Mouse (Mus musculus): ENCODE results near the gene Ccng2.

Ccng2 gene

DNA sequence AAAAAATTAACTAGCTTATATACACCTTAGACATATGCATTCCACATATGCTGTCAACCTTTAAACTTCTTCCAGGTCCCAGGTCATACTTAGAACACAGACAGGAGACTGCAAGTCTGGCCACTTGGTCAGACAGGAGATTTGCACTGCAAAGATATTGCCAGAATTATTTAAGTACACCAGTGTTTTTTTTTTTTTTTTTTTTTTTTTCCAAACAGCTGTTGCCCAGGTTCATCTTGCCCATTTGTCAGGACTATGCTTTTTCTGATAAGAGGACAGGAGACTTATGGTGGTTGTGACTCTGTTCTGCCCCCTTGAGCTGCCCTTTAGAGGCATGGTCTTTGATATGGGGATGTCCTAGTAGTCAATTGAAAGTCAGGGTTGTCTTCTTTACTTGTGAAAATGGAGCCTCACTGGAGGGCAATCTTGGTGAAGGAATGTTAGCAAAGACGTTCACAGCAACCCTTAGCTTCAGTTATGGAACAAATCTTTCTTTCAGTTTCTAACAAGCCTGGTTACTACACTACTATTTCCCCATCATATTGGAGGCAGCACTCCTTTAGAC is 2.8 kb upstream of the Ccng2 start:
- no peak for DNase-seq

DNA sequence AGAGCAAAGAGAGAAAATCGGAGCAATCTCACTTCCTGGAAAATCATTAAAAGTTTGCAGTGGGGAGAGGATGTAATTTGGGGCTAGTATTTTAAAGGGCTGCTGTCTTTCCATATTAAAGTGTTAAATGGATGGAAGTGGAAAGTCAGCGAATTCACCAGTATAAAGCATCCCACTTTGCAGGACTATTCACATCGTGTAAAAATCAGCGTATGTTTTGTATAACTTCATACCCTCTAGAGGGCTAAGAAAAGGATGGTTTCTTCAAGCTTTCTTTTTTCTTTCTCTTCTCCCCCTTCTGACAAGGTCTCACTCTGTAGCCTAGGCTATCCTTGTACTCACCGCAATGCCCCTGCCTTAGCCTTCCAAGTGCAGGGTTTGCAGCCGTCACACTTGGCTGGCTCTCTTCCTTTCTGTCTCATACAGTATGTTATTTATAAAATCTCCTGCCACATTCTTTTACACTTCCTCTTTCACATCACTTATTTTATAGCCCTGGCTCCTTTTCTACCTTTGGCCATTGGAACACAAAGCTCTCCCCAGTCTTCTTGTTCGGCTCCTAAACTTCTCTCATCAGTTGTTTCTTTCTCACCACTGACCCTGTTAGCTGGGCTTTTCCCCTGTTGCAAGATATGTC is 1.8 kb upstream of the Ccng2 start:
- no peak for DNase-seq

DNA sequence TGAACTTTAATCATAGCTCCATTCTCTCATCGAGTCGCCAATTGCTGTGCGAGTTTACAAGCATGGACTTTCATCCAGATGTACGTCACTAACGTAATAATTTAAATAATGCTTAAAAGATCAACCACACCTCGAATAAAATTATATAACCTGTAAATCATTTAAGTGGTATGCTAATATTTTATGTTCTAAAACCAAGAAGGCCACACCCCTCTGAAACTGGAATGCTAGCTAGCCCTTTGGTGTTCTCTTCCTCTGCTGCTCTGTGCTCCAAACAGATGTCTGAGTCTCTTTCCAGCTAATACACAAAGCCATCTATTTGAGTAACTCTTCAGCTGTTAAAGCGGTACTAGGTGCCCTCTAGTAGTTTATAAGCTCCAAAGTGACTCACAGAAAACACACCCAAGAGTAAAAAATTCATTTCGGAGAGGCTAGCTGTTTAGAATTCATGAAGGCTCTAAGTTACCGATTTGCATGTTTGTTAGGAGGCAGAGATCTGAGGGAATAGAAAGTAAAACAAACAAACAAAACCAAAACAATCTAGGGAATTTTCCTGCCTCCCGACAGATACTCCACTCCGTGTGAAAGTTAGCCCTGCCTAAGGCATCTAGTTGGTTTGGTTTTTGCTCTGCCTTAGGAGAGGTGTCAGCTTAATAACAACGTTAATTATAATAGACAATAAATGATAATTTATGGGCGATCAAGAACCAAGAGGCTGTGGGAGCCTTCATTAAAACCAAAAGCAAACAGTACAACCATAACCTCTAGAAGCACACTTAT is 1.1 kb upstream of the Ccng2 start:
- DNase-seq: peak; percentile 67

DNA sequence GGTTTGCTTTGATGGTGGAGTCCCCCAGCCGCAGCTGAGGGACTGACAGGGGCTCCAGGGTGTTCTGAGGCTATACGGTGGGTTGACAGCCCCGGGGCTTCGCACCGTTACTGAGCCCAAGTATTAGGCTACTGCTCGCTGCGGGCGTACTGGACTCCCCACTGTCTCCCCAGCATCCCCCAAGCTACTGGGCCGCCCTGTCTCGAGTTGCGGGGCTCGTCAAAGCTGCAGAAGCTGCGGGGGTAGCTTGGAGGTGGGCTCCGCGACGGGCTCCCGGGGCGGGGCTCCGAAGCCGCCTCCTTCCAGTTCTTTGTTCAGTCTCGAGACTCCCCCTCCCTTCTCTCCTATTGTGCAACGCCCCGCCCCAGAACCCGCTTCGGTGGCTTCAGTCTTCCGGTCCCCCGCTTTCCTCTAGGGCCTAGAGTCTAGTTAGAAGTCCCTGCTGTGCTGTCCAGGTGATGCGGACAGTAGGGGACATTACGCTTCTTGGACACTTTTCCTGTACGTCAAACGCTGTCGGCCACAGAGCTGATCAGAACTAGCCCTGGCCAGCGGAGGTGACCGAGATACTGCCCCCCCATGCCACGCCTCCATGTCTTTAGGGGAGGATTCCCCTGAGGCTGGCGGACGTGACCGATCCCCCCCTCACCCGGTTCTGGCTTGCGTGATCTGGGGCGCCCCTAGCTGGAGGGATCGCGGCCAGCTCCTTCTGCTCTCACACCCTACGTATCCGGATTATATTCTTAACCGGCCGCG is 972 bp downstream of the Ccng2 start:
- peak; percentile 87 for DNase-seq

DNA sequence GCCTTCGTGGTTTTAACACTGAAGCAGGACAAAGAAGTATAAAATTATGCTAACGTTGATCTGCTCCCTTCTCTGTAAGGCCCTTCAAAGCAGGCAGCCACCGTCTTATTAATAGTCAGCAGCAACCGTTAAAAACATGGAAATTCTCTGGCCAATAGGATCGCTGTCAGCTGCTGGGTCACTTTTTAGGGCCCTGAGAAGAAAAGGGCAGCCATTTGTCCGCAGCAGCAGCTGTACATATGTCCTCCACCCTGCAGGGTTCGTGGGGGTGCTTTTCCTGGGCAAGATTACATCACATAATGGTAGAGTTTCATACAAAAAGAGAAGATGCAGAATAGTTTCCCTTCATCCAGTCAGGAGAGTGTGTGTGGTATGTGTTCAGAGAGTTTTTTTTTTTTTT is 3.0 kb downstream of the Ccng2 start:
- no peak for DNase-seq

DNA sequence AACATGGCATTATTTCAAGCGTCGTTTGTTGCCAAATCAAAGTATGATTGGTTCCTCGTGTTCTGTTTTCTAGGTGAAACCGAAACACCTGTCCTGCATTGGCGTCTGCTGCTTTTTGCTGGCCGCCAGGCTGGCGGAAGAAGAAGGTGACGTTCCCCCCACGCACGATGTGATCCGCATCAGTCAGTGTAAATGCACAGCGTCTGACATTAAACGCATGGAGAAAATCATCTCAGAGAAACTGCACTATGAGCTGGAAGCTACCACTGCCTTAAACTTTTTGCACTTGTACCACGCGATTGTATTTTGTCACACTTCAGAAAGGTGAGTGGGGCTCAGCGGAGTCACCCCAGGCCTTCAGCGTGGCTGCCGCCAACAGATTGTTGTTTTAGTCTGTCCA is 3.7 kb downstream of the Ccng2 start:
- DNase-seq: no peak

DNA sequence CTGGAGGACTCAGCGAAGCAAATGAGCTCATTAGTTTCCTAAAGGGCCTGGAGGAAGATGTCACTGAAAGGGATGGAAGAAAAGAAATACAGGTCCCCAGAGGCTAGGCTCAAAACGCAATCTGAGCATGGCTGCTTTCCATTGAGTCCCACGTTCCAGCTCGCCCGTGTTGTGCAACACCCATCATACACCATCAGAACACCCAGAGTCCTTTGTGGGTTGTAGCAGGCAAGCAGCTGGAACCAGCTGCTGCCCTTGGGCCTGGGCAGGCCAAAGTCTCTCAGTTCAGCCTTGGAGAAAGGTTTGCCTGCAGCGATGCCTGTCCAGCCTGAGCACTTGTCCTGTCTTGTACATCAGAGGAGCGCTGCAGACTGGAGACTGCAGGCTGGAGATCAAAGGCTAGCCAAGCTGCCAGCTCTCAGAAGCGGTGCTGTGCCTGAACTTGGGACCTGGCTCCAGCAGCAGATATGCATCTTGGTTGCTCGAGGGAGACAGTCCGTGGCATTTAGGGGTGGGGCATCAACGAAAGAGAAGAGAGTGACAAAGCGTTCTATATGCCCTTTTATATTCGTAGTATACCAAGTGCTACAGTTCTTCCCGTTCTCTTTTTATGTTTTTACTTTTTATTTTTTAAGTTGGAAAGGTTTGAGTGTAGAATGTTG is 15.5 kb downstream of the Ccng2 start:
- peak; percentile 81 for DNase-seq

DNA sequence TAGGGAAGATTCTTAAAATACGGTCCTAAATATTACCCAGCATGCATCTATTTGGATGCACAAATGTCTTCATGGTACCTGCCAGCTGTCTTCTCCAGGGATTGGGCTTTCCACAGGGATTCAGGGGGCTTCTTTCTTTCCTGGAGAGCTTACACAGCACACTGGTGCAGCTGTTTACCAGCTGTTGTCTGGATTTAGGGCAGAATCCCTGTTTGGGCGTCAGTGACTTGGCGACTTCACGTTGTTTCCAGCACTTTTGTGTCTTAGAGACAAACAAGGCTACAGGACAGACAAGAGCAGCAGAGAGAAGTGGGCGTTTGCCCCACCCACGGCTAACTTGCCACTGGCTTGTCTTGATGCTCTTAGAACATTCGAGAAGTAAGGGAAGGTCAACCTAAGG is 16.1 kb downstream of the Ccng2 start:
- peak; percentile 4 for DNase-seq

DNA sequence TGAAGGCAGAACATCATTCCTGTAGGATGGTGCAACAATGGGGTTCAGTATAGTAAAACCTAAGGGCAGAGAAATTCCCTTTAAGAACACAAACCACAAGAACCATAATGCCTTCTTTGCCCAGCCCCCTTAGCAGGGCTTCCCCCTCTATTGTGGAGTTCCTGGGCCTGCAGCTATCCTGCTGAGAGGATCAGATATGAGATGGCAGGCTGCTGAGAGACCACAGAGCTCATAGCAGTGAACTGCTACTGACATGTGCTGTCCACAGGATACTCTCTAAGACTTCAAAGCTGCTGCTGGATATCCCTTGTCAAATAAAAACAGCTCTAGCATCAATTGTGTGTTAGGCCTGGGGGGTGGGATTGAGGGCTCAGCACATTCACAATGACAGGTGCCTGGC is 21.5 kb downstream of the Ccng2 start:
- no peak for DNase-seq

DNA sequence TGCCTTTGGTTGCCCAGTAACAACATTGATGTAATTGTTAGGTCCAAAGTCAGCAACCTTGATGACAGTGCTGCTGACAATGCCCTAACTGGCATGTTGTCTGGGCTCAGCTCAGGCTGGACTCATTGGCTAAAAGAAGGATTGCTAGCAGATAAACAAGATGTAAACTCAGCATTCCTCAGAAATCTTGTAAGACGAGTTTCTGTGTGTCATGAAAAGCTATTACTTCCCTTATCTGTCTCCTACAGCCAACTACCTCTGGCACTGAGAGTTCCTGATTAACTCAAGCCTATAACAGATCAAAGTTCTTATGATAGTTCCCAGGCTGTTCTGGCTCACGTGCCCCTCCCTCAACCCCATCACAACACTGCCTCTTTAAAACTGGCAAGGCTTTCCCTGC is 23.2 kb downstream of the Ccng2 start:
- DNase-seq: no peak

DNA sequence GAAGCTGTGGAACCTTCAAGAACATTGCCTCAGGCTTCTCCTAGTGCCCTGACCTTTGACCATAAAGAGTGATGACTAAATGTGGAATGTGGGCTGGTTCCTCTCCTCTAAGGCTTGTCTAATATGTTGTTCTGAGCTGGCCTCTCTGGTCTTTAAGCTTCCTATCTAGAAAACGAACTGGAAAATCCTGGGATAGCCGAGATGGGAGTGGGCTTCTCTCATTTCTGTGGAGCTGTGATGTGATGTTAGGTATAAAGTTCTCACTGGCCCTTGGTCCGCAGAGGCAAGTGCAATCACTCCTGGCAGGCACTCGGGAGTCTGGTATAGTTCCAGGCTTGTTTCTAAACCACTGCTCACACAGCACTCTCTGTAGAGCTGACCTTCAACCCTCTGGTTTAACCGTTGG is 29.3 kb downstream of the Ccng2 start:
- DNase-seq: peak; percentile 17

DNA sequence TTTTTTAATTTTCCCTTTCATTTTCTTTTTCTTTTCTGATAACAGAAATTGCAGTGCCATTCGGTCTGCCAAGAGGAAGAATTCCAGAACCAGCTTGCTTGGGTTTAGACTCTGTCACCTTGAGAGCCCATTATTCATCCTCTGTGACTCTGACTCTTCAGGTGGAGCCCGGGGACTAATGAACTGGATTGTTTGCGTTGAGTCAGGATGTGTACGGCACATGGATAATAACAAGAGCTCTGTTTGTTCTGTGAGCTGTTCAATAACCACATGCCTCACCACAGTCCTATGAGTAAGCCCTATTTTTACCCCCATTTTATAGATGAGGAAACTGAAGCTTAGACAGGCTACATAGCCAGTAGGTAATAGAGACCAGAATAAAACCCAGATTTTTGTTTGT is 29.7 kb downstream of the Ccng2 start:
- DNase-seq: no peak

DNA sequence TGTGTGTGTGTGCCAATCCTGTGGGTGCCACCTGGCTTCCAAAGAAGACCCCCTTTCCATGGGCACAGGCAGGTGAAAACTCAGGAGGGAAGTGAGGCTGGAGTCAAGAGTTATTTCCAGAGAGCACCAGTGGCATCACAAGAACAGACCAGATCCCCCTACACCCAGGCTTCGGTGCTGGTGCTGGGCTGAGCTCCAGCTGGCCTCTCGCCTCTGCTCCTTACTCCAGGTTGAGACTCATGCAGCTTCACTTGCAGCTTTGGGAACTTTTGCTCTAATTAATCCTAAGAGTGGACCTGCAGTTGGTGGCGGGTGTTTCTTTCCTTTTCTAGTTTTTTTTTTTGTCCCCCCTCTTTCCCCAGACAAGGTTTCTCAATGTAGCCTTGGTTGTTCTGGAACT is 30.3 kb downstream of the Ccng2 start:
- DNase-seq: no peak

DNA sequence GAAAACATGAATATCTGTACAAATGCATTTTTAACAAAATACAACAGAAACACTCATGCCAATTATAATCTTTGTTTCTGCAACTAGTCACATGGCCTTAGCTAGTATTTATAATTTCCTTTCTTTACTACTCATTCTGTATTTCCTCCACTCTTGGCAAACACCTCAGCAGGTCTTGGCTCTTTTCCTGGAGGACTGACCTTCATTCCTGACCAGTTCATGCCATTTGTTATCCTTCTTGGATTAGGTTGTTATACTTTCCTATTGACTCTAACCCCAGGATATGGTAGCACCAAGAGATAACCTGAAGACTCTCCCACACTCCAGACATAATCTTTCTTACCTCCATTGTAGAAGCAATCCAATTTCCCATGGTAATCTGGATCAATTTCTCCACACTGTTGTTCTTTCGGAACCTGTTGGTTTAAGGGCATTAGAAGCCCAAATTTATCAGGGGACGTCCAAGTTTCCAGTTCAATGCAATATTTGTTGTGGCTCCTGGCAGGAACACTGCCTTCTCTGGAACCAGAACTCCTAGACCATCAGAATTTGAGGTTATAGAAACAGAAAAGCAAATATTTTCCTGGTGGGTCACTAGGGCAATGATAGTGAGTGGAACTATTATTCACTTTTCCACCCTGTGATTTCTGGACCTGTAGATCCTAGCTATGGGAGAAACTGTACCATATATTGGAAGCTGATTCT is 38.2 kb downstream of the Ccng2 start:
- no peak for DNase-seq

DNA sequence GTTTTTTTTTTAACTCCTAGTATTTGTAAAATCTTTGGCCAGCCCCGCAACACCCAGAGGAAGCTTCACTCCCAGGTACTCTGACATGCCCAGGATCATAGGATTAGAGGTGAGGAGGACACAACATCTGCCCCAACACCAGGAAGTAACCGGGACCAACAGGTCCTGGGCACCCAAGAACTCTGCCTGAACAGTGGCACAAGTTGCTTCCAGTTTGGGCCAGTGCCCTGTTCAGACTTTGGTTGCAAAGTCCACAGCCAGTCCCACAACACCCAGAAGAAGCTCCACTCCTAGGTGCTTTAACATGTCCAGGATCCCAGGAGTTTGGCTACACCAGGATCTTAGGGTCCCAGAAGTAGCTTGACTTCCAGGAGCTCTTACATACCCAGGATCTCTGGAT is 41.9 kb downstream of the Ccng2 start:
- no peak for DNase-seq

DNA sequence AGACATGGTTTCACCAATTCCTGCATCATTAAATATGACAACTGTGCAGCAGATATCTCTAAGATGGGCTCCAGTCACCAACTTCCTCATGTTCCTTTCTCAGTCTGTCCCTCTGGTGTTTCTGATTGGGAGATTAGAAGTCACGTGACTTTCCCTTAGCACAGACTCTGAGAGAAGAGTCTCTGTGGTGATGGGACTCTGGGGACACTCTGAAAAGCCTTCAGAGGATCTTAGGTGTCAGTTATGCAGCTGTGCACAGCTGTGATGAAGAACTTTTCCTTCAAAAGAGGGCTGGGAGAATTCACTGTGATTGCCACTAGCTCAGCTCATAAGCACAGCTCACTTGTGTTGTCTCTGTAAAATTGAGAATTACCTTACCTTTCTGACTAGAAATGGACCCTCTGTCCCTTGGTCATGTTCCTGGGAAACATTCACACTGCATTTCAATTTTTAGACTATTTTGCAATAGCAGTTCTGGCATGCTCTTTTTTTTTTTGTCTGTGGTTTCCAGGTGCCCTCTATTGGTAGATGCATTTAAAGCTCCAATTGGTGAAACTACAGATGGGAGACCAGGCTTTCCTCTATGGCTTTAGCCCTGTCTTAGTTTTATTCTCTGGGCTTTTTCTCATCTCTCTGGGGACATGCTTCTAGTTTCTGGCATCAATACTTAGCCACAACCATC is 56.4 kb downstream of the Ccng2 start:
- DNase-seq: peak; percentile 29

Measured in kidney, postnatal 14 days (tissue).